Mouse (Mus musculus): ENCODE measurements at regions not wholly inside any gene's neighbourhood (a gene's known extent, or its start where the extent isn't known, plus 50 kb on each side); places are given as distances from the start of the nearest gene placed in this dataset.

- no peak overlapping the region for H3K4me3 ChIP-seq
- H3K4me2 ChIP-seq (ENCODE audit: low read depth): no peak overlapping the region
- TF ChIP-seq REST (IDR thresholded peaks at IDR 0.05; ENCODE audit: insufficient read depth, insufficient read length) (no peak), POLR2A (IDR thresholded peaks at IDR 0.05; ENCODE audit: insufficient read length, low read depth) (no peak), MYOD1 (IDR thresholded peaks at IDR 0.05; ENCODE audit: control insufficient read depth in 1 of 3, insufficient read length in 2 of 3, low read depth in 2 of 3) (peak; percentile 20 to 87 (median 80))
- H3K79me2 ChIP-seq (ENCODE audit: control insufficient read depth, insufficient read depth): no peaks in the 10 kb centered on the region
- H3ac ChIP-seq (ENCODE audit: control insufficient read depth, insufficient read length): no peak overlapping the region
- H3K27me3 ChIP-seq (ENCODE audit: control insufficient read depth, insufficient read depth, insufficient read length): no peaks in the 10 kb centered on the region
- H3K36me3 ChIP-seq (ENCODE audit: control insufficient read depth, insufficient read depth): no peaks in the 10 kb centered on the region
Observed at GRCm38 (mm10) chr3:125337423-125337822, 66.5 kb upstream of the Ndst4 start.

- no peak overlapping the region for H3K4me3 ChIP-seq
- peak overlapping the region; percentile 62 for H3K4me2 ChIP-seq (ENCODE audit: low read depth)
- H3K36me3 ChIP-seq (ENCODE audit: control insufficient read depth, insufficient read depth): no peaks in the 10 kb centered on the region
- TF ChIP-seq CEBPB (IDR thresholded peaks at IDR 0.05; ENCODE audit: insufficient read depth, poor library complexity, severe bottlenecking) (no peak), TCF12 (IDR thresholded peaks at IDR 0.05; ENCODE audit: insufficient read depth, poor library complexity, severe bottlenecking) (no peak), SRF (IDR thresholded peaks at IDR 0.05; ENCODE audit: control insufficient read depth, insufficient read length, low read depth) (no peak), MYOG (IDR thresholded peaks at IDR 0.05; ENCODE audit: control insufficient read depth in 1 of 3, insufficient read depth in 1 of 3, insufficient read length in 2 of 3, low read depth in 2 of 3) (no peak), MYOD1 (IDR thresholded peaks at IDR 0.05; ENCODE audit: control insufficient read depth in 1 of 3, insufficient read length in 2 of 3, low read depth in 2 of 3) (no peak), USF1 (IDR thresholded peaks at IDR 0.05; ENCODE audit: low read depth) (no peak), E2F4 (IDR thresholded peaks at IDR 0.05; ENCODE audit: insufficient read depth) (no peak), REST (IDR thresholded peaks at IDR 0.05; ENCODE audit: insufficient read depth, insufficient read length) (no peak), MAX (IDR thresholded peaks at IDR 0.05; ENCODE audit: low read depth) (no peak), TCF3 (IDR thresholded peaks at IDR 0.05; ENCODE audit: insufficient read length, low read depth) (no peak), POLR2A (IDR thresholded peaks at IDR 0.05; ENCODE audit: insufficient read length, low read depth) (no peak), POLR2AphosphoS2 (IDR thresholded peaks at IDR 0.05; ENCODE audit: insufficient read length, low read depth) (no peak)
- H3K79me2 ChIP-seq (ENCODE audit: control insufficient read depth, insufficient read depth): no peaks in the 10 kb centered on the region
- H3K27me3 ChIP-seq (ENCODE audit: control insufficient read depth, insufficient read depth, insufficient read length): no peaks in the 10 kb centered on the region
- no peak overlapping the region for H3ac ChIP-seq (ENCODE audit: control insufficient read depth, insufficient read length)
Observed at GRCm38 (mm10) chr3:125338178-125338692, 65.6 kb upstream of the Ndst4 start.
